Mouse (Mus musculus) myocyte (in vitro differentiated cells): Measurements from ENCODE around the gene Mcoln1.

Source experiments
- CEBPB ChIP-seq: IDR thresholded peaks from 2 replicates; pipeline ENCODE4 v1.6.1; 2011; ENCODE audit warnings: mild to moderate bottlenecking, moderate library complexity; ENCODE audit not compliant: poor library complexity, insufficient read depth, severe bottlenecking
- MAX ChIP-seq: IDR thresholded peaks from one replicate; pipeline ENCODE4 v1.6.1; 2011; ENCODE audit warnings: low read depth, mild to moderate bottlenecking, control low read depth
- POLR2A ChIP-seq: IDR thresholded peaks from one replicate; pipeline ENCODE4 v1.6.1; 2011; ENCODE audit warnings: low read depth, mild to moderate bottlenecking, control low read depth, moderate library complexity; ENCODE audit not compliant: insufficient read length
- SRF ChIP-seq: IDR thresholded peaks from one replicate; pipeline ENCODE4 v1.6.1; 2011; ENCODE audit warnings: low read depth; ENCODE audit not compliant: control insufficient read depth, insufficient read length
- USF1 ChIP-seq: IDR thresholded peaks from one replicate; pipeline ENCODE4 v1.6.1; 2011; ENCODE audit warnings: low read depth, mild to moderate bottlenecking, control low read depth, moderate library complexity

- TF ChIP-seq USF1 (no peak), MAX (no peak), POLR2A (no peak), SRF (no peak), CEBPB (no peak)
Observed at GRCm38 (mm10) chr8:3517117-3517495, 16.8 kb downstream of the Mcoln1 start.
